Mouse (Mus musculus): ENCODE measurements around the gene Bves. TPM values are rescaled to one million over a fixed set of nuclear protein-coding genes. Genes with fewer than 3 reads are reported as not detected.
"Not testable (repeated sequence)": the region's sequence is repeated elsewhere in the genome, so short reads cannot be mapped to it uniquely, and the experiment has no call there.

Bves gene
- total RNA-seq (2017) = not detected in 2 replicates

- no peak for ATAC-seq (replicated peaks; ENCODE audit: low read depth, poor library complexity, severe bottlenecking)
Observed at GRCm38 (mm10) chr10:45335434-45336422, at the start of gene Bves. Gene Bves (plus strand): TSS chr10:45335772.

- ATAC-seq (replicated peaks; ENCODE audit: low read depth, poor library complexity, severe bottlenecking) = no peak
Observed at GRCm38 (mm10) chr10:45288351-45288750, 47.2 kb upstream of the Bves start.

GRCm38 (mm10) chr10:45289218-45290105, 46.1 kb upstream of the Bves start:
- ATAC-seq (replicated peaks; ENCODE audit: low read depth, poor library complexity, severe bottlenecking) = 0 out of 2 replicates have a peak, but pooled peaks have one; percentile 47

GRCm38 (mm10) chr10:45290618-45291017, 45.0 kb upstream of the Bves start:
- no peak for ATAC-seq (replicated peaks; ENCODE audit: low read depth, poor library complexity, severe bottlenecking)

GRCm38 (mm10) chr10:45292159-45292558, 43.4 kb upstream of the Bves start:
- not testable (repeated sequence) for ATAC-seq (replicated peaks; ENCODE audit: low read depth, poor library complexity, severe bottlenecking)

GRCm38 (mm10) chr10:45295093-45295492, 40.5 kb upstream of the Bves start:
- no peak for ATAC-seq (replicated peaks; ENCODE audit: low read depth, poor library complexity, severe bottlenecking)

- no peak for ATAC-seq (replicated peaks; ENCODE audit: low read depth, poor library complexity, severe bottlenecking)
Observed at GRCm38 (mm10) chr10:45298503-45298902, 37.1 kb upstream of the Bves start.

GRCm38 (mm10) chr10:45299509-45299908, 36.1 kb upstream of the Bves start:
- no peak for ATAC-seq (replicated peaks; ENCODE audit: low read depth, poor library complexity, severe bottlenecking)

- ATAC-seq (replicated peaks; ENCODE audit: low read depth, poor library complexity, severe bottlenecking) = no peak
Observed at GRCm38 (mm10) chr10:45303315-45304036, 32.1 kb upstream of the Bves start.

GRCm38 (mm10) chr10:45305173-45305572, 30.4 kb upstream of the Bves start:
- ATAC-seq (replicated peaks; ENCODE audit: low read depth, poor library complexity, severe bottlenecking) = no peak

- ATAC-seq (replicated peaks; ENCODE audit: low read depth, poor library complexity, severe bottlenecking) = no peak
Observed at GRCm38 (mm10) chr10:45311129-45311528, 24.4 kb upstream of the Bves start.

- ATAC-seq (replicated peaks; ENCODE audit: low read depth, poor library complexity, severe bottlenecking) = no peak
Observed at GRCm38 (mm10) chr10:45311624-45312023, 23.9 kb upstream of the Bves start.

GRCm38 (mm10) chr10:45314865-45315264, 20.7 kb upstream of the Bves start:
- no peak for ATAC-seq (replicated peaks; ENCODE audit: low read depth, poor library complexity, severe bottlenecking)

GRCm38 (mm10) chr10:45318922-45319321, 16.6 kb upstream of the Bves start:
- no peak for ATAC-seq (replicated peaks; ENCODE audit: low read depth, poor library complexity, severe bottlenecking)

GRCm38 (mm10) chr10:45320296-45320695, 15.3 kb upstream of the Bves start:
- ATAC-seq (replicated peaks; ENCODE audit: low read depth, poor library complexity, severe bottlenecking) = no peak

GRCm38 (mm10) chr10:45324159-45324558, 11.4 kb upstream of the Bves start:
- ATAC-seq (replicated peaks; ENCODE audit: low read depth, poor library complexity, severe bottlenecking) = no peak

GRCm38 (mm10) chr10:45328196-45329000, 7.2 kb upstream of the Bves start:
- no peak for ATAC-seq (replicated peaks; ENCODE audit: low read depth, poor library complexity, severe bottlenecking)

GRCm38 (mm10) chr10:45334925-45335324, 647 bp upstream of the Bves start:
- ATAC-seq (replicated peaks; ENCODE audit: low read depth, poor library complexity, severe bottlenecking) = no peak

- no peak for ATAC-seq (replicated peaks; ENCODE audit: low read depth, poor library complexity, severe bottlenecking)
Observed at GRCm38 (mm10) chr10:45339106-45339505, 3.5 kb downstream of the Bves start.

Data from common myeloid progenitor, adult 5-6 weeks (primary cell).